In the genomic region with DNA sequence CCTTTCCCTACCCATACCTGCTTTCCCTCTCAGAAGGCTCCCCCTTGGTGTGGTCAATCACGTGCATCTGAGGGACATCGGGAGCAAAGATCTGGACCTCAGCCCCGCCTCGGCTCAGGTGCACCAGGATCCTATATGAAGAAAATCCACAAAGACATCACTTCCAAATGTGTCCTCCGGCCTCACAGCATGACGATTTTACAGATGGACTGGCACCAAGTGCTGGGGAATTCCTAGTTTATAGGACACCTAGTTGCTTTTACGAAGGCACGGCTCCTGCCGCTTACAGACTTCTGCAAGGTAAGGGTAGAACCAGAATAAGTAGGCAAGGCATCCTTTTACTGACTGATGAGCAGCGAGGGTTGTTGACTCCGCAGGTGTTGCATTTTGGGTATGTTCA, we compare ENCODE assay signal across 9 mouse cellular contexts. TPM values are rescaled to one million over a fixed set of nuclear protein-coding genes. Genes with fewer than 3 reads are reported as not detected.
DNase-seq lines count a peak whose midpoint lies in the region; ATAC-seq and TF ChIP-seq lines count a peak whose summit lies in the region.
"Had no signal": no experiment of that assay in that cellular context is flagged by ENCODE, and none has a peak within 500 bp of the region (broad histone marks: within the 10 kb centered on the region; RNA-seq: fewer than 3 reads in every experiment).

No protein-coding gene starts in this region.

- H3K9me3 ChIP-seq in heart, embryonic 13.5 days: no peaks in the 10 kb centered on the region
- H3K9me3 ChIP-seq in MEL (replicated peaks; ENCODE audit: insufficient read depth, low read length): no peaks in the 10 kb centered on the region
- no peaks in the 10 kb centered on the region for H3K9me3 ChIP-seq in heart, embryonic 16.5 days (replicated peaks; ENCODE audit: control insufficient read depth, low read length)
- no peaks in the 10 kb centered on the region for H3K9me3 ChIP-seq in liver, postnatal 0 days (ENCODE audit: low read length)

- ATAC-seq in heart, embryonic 13.5 days (ENCODE audit: extremely low read depth, insufficient number of reproducible peaks, low FRiP score, low TSS enrichment): no peak
- no peak for ATAC-seq in heart, embryonic 16.5 days (replicated peaks; ENCODE audit: extremely low read depth, insufficient read depth, low FRiP score)
- ATAC-seq in liver, postnatal 0 days: no peak

- H3K9ac ChIP-seq in heart, embryonic 13.5 days: peak overlapping the region; percentile 96
- H3K9ac ChIP-seq in MEL (ENCODE audit: control insufficient read depth, low read depth, low read length, poor library complexity, severe bottlenecking): peak overlapping the region; percentile 93
- H3K9ac ChIP-seq in heart, embryonic 16.5 days (ENCODE audit: low read length): peak overlapping the region; percentile 88
- H3K9ac ChIP-seq in liver, postnatal 0 days (replicated peaks): peak overlapping the region; percentile 82

- H3K27ac ChIP-seq in heart, embryonic 13.5 days (replicated peaks): peak overlapping the region; percentile 81; the same call in 1 of the 2 replicates
- no peak overlapping the region for H3K27ac ChIP-seq in MEL (ENCODE audit: control insufficient read depth, low read depth, low read length)
- H3K27ac ChIP-seq in heart, embryonic 16.5 days (ENCODE audit: low read length): no peak overlapping the region
- H3K27ac ChIP-seq in liver, postnatal 0 days (ENCODE audit: low read depth): peak overlapping the region; percentile 77

- peak overlapping the region; percentile 94 for H3K4me2 ChIP-seq in heart, embryonic 13.5 days
- peak overlapping the region; percentile 81 for H3K4me2 ChIP-seq in heart, embryonic 16.5 days (ENCODE audit: low read depth, low read length)
- H3K4me2 ChIP-seq in liver, postnatal 0 days (ENCODE audit: low read depth, low read length): peak overlapping the region; percentile 92

- peaks cover 19% of the 10 kb centered on the region for H3K4me1 ChIP-seq in heart, embryonic 13.5 days
- peaks cover 0 to 16% of the 10 kb centered on the region in 2 experiments; a peak in 2 of 4 replicates for H3K4me1 ChIP-seq in MEL (ENCODE audit: control insufficient read depth in 1 of 2, insufficient read depth in 2 of 2, low read length in 2 of 2)
- peaks cover 16% of the 10 kb centered on the region for H3K4me1 ChIP-seq in heart, embryonic 16.5 days (ENCODE audit: control insufficient read depth, insufficient read depth, low read length)
- H3K4me1 ChIP-seq in liver, postnatal 0 days (ENCODE audit: insufficient read depth): peaks cover 22% of the 10 kb centered on the region

- DNase-seq in heart, adult 9 months (ENCODE audit: low spot score in 2 of 2): no peak
- DNase-seq in MEL (ENCODE audit: low read depth, low spot score): no peak
- no peak for DNase-seq in liver, postnatal 0 days
- DNase-seq in urinary bladder, adult 18-20 months (ENCODE audit: low spot score in 2 of 2): no peak
- no peak for DNase-seq in ovary, postnatal 10 days (ENCODE audit: low spot score)
- no peak for DNase-seq in spleen, adult 12 weeks (ENCODE audit: low spot score)

- H3K27me3 ChIP-seq in heart, embryonic 13.5 days (replicated peaks): no peaks in the 10 kb centered on the region
- no peaks in the 10 kb centered on the region for H3K27me3 ChIP-seq in MEL (ENCODE audit: control insufficient read depth in 1 of 2, insufficient read depth in 2 of 2, low read length in 2 of 2)
- no peaks in the 10 kb centered on the region for H3K27me3 ChIP-seq in heart, embryonic 16.5 days (ENCODE audit: control insufficient read depth, insufficient read depth, low read length)
- no peaks in the 10 kb centered on the region for H3K27me3 ChIP-seq in liver, postnatal 0 days (ENCODE audit: insufficient read depth, low read length)
- H3K27me3 ChIP-seq: Patski had no signal

- TF ChIP-seq POLR2A in MEL (IDR thresholded peaks at IDR 0.05; ENCODE audit: control insufficient read depth in 1 of 2, insufficient read depth in 1 of 2, low read depth in 1 of 2, low read length in 2 of 2, poor library complexity in 1 of 2): no peak

- TF ChIP-seq EP300 in MEL (IDR thresholded peaks at IDR 0.05; ENCODE audit: low read depth in 1 of 2, low read length in 2 of 2): no peak
- no peak for TF ChIP-seq EP300 in liver, postnatal 0 days (IDR thresholded peaks at IDR 0.05; ENCODE audit: low read depth)

- H3K79me2 ChIP-seq in MEL (ENCODE audit: control insufficient read depth, insufficient read depth, low read length, poor library complexity): peaks cover 5% of the 10 kb centered on the region; the same call in 1 of the 2 replicates

- peak overlapping the region; percentile 92 for H3K4me3 ChIP-seq in heart, embryonic 13.5 days
- peak overlapping the region; percentile 79 to 89 for H3K4me3 ChIP-seq in MEL (ENCODE audit: control insufficient read depth in 1 of 2, insufficient read depth in 1 of 2, low read depth in 2 of 2, low read length in 2 of 2)
- peak overlapping the region; percentile 78 for H3K4me3 ChIP-seq in heart, embryonic 16.5 days (ENCODE audit: low read length)
- H3K4me3 ChIP-seq in liver, postnatal 0 days (ENCODE audit: low read depth, low read length): peak overlapping the region; percentile 79

- no peak for TF ChIP-seq RAD21 in MEL (IDR thresholded peaks at IDR 0.05; ENCODE audit: low read depth, low read length)

- H3K36me3 ChIP-seq in heart, embryonic 13.5 days: peaks cover 75% of the 10 kb centered on the region
- H3K36me3 ChIP-seq in MEL (ENCODE audit: control insufficient read depth in 1 of 2, insufficient read depth in 2 of 2, low read length in 2 of 2): peaks cover 0 to 9% of the 10 kb centered on the region in 2 experiments
- H3K36me3 ChIP-seq in heart, embryonic 16.5 days (ENCODE audit: control insufficient read depth, insufficient read depth): peaks cover 35% of the 10 kb centered on the region
- H3K36me3 ChIP-seq in liver, postnatal 0 days (replicated peaks; ENCODE audit: insufficient read depth, low read length): peaks cover 46% of the 10 kb centered on the region

- TF ChIP-seq CTCF in MEL (IDR thresholded peaks at IDR 0.05 in 2 of 3, conservative IDR thresholded peaks at IDR 0.05 in 1 of 3; ENCODE audit: control insufficient read depth in 1 of 3, insufficient read depth in 1 of 3, low read depth in 2 of 3, low read length in 3 of 3, poor library complexity in 1 of 3, severe bottlenecking in 1 of 3): no peak
- no peak for TF ChIP-seq CTCF in liver, postnatal 0 days (IDR thresholded peaks at IDR 0.05; ENCODE audit: low read depth)

- WGBS in heart, embryonic 13.5 days: 82% methylated on average over 11 of the region's 11 CpGs
- WGBS in heart, embryonic 16.5 days: 75% methylated on average over 11 of the region's 11 CpGs
- 72% methylated on average over 11 of the region's 11 CpGs for WGBS in liver, postnatal 0 days (ENCODE audit: insufficient replicate concordance)

TF ChIP-seq in MEL, 35 proteins besides CTCF, POLR2A, EP300 and RAD21:
- no peak for TF ChIP-seq MYC (IDR thresholded peaks at IDR 0.05; ENCODE audit: low read depth, low read length)

RNA-seq across cellular contexts. Expression of a gene that starts 0.8 kb away (rescaled TPM):
- 46.2 and 48.3 TPM in 2 replicates for polyA plus RNA-seq in heart, embryonic 13.5 days (2015; fragmentation: Nextera tagmentation; extraction: Ambion mirVana)
- total RNA-seq in MEL (2012; rRNA removed): 44.8 and 50.6 TPM in 2 replicates
- polyA plus RNA-seq in MEL (2012; ENCODE audit: insufficient read depth in 1 of 2, insufficient read length in 2 of 2, low read depth in 1 of 2, low replicate concordance in 2 of 2, missing spikeins in 1 of 2): 10 to 100 TPM in 1 of 2 experiments, not detected in 1; 57.4 TPM
- 72.8 and 75.3 TPM in 2 replicates for polyA plus RNA-seq in heart, embryonic 16.5 days (2015; fragmentation: Nextera tagmentation; extraction: Ambion mirVana)
- polyA plus RNA-seq in liver, postnatal 0 days (2015; fragmentation: Nextera tagmentation; extraction: Ambion mirVana): 20.8 and 23.9 TPM in 2 replicates

RNA-seq across cellular contexts. Expression of a gene that starts 16.2 kb away (rescaled TPM):
- polyA plus RNA-seq in heart, embryonic 13.5 days (2015; fragmentation: Nextera tagmentation; extraction: Ambion mirVana): 10.8 and 11.1 TPM in 2 replicates
- 73.8 and 91.5 TPM in 2 replicates for total RNA-seq in MEL (2012; rRNA removed)
- 10 to 100 TPM; 49.6 to 62.4 TPM for polyA plus RNA-seq in MEL (2012; ENCODE audit: insufficient read depth in 1 of 2, insufficient read length in 2 of 2, low read depth in 1 of 2, low replicate concordance in 2 of 2, missing spikeins in 1 of 2)
- polyA plus RNA-seq in heart, embryonic 16.5 days (2015; fragmentation: Nextera tagmentation; extraction: Ambion mirVana): 12.4 and 12.6 TPM in 2 replicates
- 5.3 and 6.1 TPM in 2 replicates for polyA plus RNA-seq in liver, postnatal 0 days (2015; fragmentation: Nextera tagmentation; extraction: Ambion mirVana)

Comparison
In these comparisons a context has a peak if more than half of its experiments do, and no peak if none do; other contexts are left out.
1. H3K27ac ChIP-seq: peak in heart, embryonic 13.5 days (single experiment) and liver, postnatal 0 days (single experiment); none in MEL (single experiment) and heart, embryonic 16.5 days (single experiment).
2. Peak in every context shown above with its lines, with median percentiles within 50 percentile points of each other: H3K4me2 ChIP-seq, H3K4me3 ChIP-seq and H3K9ac ChIP-seq.